In the genomic region with DNA sequence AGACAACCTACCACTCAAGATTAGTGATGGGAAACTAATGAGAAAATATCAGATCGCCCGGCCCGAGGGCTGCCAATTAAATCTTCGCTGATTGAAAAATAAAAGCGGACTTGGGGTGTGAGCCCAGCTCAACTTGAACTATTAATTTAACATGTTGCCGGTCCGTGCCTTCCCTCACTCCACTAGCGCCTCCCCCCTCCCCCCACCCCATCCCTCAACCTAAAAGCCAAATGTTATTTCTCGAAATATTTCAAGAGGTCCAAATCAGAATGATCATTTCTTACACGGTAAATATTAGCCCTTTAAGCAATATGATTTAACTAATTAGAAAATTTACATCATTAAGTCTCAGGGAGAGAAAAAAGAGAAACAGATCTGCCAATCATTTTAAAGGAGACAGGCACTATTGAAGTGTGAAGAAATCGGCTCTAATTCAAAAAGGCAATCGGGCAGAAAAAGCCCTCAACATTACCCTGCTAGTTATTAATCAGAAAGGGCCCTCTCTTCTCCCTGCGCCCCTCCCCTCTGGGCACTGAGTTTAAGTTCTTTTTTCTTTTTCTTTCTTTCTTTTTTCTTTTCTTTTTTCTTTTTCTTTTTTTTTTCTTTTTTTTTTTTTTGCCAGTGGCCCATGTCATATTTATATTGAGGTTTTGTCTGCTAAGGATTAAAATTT, we compare ENCODE assay signal across 8 mouse cellular contexts.
DNase-seq lines count a peak whose midpoint lies in the region; ATAC-seq and TF ChIP-seq lines count a peak whose summit lies in the region.

No protein-coding gene starts in this region.

- 6% methylated on average over 13 of the region's 13 CpGs for WGBS in heart, embryonic 13.5 days
- WGBS in hindbrain, embryonic 16.5 days = 1% methylated on average over 13 of the region's 13 CpGs
- 3% methylated on average over 13 of the region's 13 CpGs for WGBS in midbrain, postnatal 0 days

- H3K9ac ChIP-seq in heart, embryonic 13.5 days = peak overlapping the region; percentile 73
- peak overlapping the region; percentile 23; the same call in 1 of the 2 replicates for H3K9ac ChIP-seq in hindbrain, embryonic 16.5 days (ENCODE audit: low read depth, low read length)
- 0 out of 2 replicates have a peak overlapping the region, but pooled peaks have one; percentile 9 for H3K9ac ChIP-seq in midbrain, postnatal 0 days (replicated peaks; ENCODE audit: low read length, poor library complexity, severe bottlenecking)

- peak overlapping the region; percentile 80 for H3K4me2 ChIP-seq in heart, embryonic 13.5 days
- H3K4me2 ChIP-seq in hindbrain, embryonic 16.5 days (ENCODE audit: low read length) = peak overlapping the region; percentile 54
- peak overlapping the region; percentile 35 for H3K4me2 ChIP-seq in midbrain, postnatal 0 days (ENCODE audit: low read depth, low read length, poor library complexity, severe bottlenecking)

- peaks cover 69% of the 10 kb centered on the region for H3K4me1 ChIP-seq in heart, embryonic 13.5 days
- peaks cover 21% of the 10 kb centered on the region for H3K4me1 ChIP-seq in hindbrain, embryonic 16.5 days (ENCODE audit: control insufficient read depth, insufficient read depth, low read depth, low read length)
- peaks cover 3% of the 10 kb centered on the region; the same call in 1 of the 2 replicates for H3K4me1 ChIP-seq in midbrain, postnatal 0 days (ENCODE audit: insufficient read depth, low read length)

- DNase-seq in heart, postnatal 4 days = no peak
- peak; percentile 53 for DNase-seq in embryo, embryonic 9.5 days (ENCODE audit: extremely low spot score)
- DNase-seq in midbrain, postnatal 0 days (ENCODE audit: low spot score) = no peak
- no peak for DNase-seq in layer of hippocampus, adult 18-20 months (ENCODE audit: low spot score in 2 of 2)
- DNase-seq in urinary bladder, postnatal 25 days (ENCODE audit: low spot score) = no peak
- DNase-seq in testis, postnatal 14 days (ENCODE audit: low spot score) = no peak

- no peaks in the 10 kb centered on the region for H3K36me3 ChIP-seq in heart, embryonic 13.5 days
- no peaks in the 10 kb centered on the region for H3K36me3 ChIP-seq in hindbrain, embryonic 16.5 days (ENCODE audit: control insufficient read depth, insufficient read depth, low read length)
- H3K36me3 ChIP-seq in midbrain, postnatal 0 days (ENCODE audit: insufficient read depth, low read length) = no peaks in the 10 kb centered on the region

- peak overlapping the region; percentile 53 for H3K4me3 ChIP-seq in heart, embryonic 13.5 days
- H3K4me3 ChIP-seq in hindbrain, embryonic 16.5 days (ENCODE audit: low read length) = peak overlapping the region; percentile 33
- peak overlapping the region; percentile 12; the same call in 1 of the 2 replicates for H3K4me3 ChIP-seq in midbrain, postnatal 0 days (ENCODE audit: low read depth, low read length)

- no peak for TF ChIP-seq CTCF in midbrain, postnatal 0 days (IDR thresholded peaks at IDR 0.05)

- H3K9me3 ChIP-seq in heart, embryonic 13.5 days = no peaks in the 10 kb centered on the region
- no peaks in the 10 kb centered on the region for H3K9me3 ChIP-seq in hindbrain, embryonic 16.5 days (ENCODE audit: control insufficient read depth, low read length)
- H3K9me3 ChIP-seq in midbrain, postnatal 0 days (ENCODE audit: low read length) = no peaks in the 10 kb centered on the region

- H3K27me3 ChIP-seq in heart, embryonic 13.5 days (replicated peaks) = peaks cover 43% of the 10 kb centered on the region
- H3K27me3 ChIP-seq in hindbrain, embryonic 16.5 days (replicated peaks; ENCODE audit: control insufficient read depth, insufficient read depth, low read length) = peaks cover 6% of the 10 kb centered on the region
- H3K27me3 ChIP-seq in midbrain, postnatal 0 days (ENCODE audit: insufficient read depth, low read length) = peaks cover 27% of the 10 kb centered on the region

- ATAC-seq in heart, embryonic 13.5 days (ENCODE audit: extremely low read depth, insufficient number of reproducible peaks, low FRiP score, low TSS enrichment) = no peak
- ATAC-seq in hindbrain, embryonic 16.5 days = no peak
- ATAC-seq in midbrain, postnatal 0 days (ENCODE audit: low FRiP score) = no peak

- H3K27ac ChIP-seq in heart, embryonic 13.5 days (replicated peaks) = peak overlapping the region; percentile 25
- H3K27ac ChIP-seq in hindbrain, embryonic 16.5 days (ENCODE audit: low read depth, low read length) = peak overlapping the region; percentile 73
- no peak overlapping the region for H3K27ac ChIP-seq in midbrain, postnatal 0 days (ENCODE audit: low read depth, low read length)

Comparison
In these comparisons a context has a peak if more than half of its experiments do, and no peak if none do; other contexts are left out.
1. H3K9ac ChIP-seq: peak in every context shown above with its lines; median percentile 73 in heart, embryonic 13.5 days; 23 in hindbrain, embryonic 16.5 days; 9 in midbrain, postnatal 0 days.